Mouse (Mus musculus): ENCODE measurements at regions not wholly inside any gene's neighbourhood (a gene's known extent, or its start where the extent isn't known, plus 50 kb on each side); places are given as distances from the start of the nearest gene placed in this dataset.

- POLR2A ChIA-PET = no interaction called here
- no peak for DNase-seq (ENCODE audit: low read depth, low spot score)
- CTCF ChIA-PET = no interaction called here
- in situ Hi-C loops (cut with MboI; ENCODE audit: low pct_unique_long_range_greater_than_20kb) = no loop called here
- no peaks in the 10 kb centered on the region for H3K27me3 ChIP-seq
- ATAC-seq = no peak
- no peak for TF ChIP-seq CTCF (IDR thresholded peaks at IDR 0.05)
These were observed 6346.0 kb downstream of the 9330182O14Rik start for GRCm38 (mm10) chr15:46480147-46480546.

GRCm38 (mm10) chr15:46488940-46489339 is 6354.8 kb downstream of the 9330182O14Rik start:
- ChIA-PET POLR2A (interaction anchor here (0.6 kb wide), 1 partner anchor 1225 kb away, joined by 6 read pairs; no protein-coding TSS in a partner anchor), CTCF (no interaction called here)
- no peak for TF ChIP-seq CTCF (IDR thresholded peaks at IDR 0.05)
- DNase-seq (ENCODE audit: low read depth, low spot score) (no peak), ATAC-seq (no peak)
- H3K27me3 ChIP-seq = no peaks in the 10 kb centered on the region
- in situ Hi-C loops (cut with MboI; ENCODE audit: low pct_unique_long_range_greater_than_20kb) = no loop called here

GRCm38 (mm10) chr15:46518928-46519327 is 6384.8 kb downstream of the 9330182O14Rik start:
- ChIA-PET POLR2A (no interaction called here), CTCF (no interaction called here)
- in situ Hi-C loops (cut with MboI; ENCODE audit: low pct_unique_long_range_greater_than_20kb) = no loop called here
- ATAC-seq (no peak), DNase-seq (ENCODE audit: low read depth, low spot score) (no peak)
- no peak for TF ChIP-seq CTCF (IDR thresholded peaks at IDR 0.05)
- H3K27me3 ChIP-seq = no peaks in the 10 kb centered on the region

Data from Patski (cell line).